Mouse (Mus musculus) kidney, postnatal 36 days (tissue): ENCODE measurements around the gene Dnajb13.

Experiments used
- DNase-seq, 2 experiments: peaks; one replicate each; pipeline ENCODE4 v3.0.0; 2021 to 2022; ENCODE audit warnings: mixed read lengths in 2 of 2

The Dnajb13 gene

GRCm38 (mm10) chr7:100514573-100514972 lies at the start of gene Dnajb13:
TSS of gene Dnajb13 (minus strand) at chr7:100514960.
- no peak for DNase-seq

- no peak for DNase-seq
These were observed 47.3 kb upstream of the Dnajb13 start for GRCm38 (mm10) chr7:100561861-100562587.

GRCm38 (mm10) chr7:100559331-100559730 lies 44.6 kb upstream of the Dnajb13 start:
- no peak for DNase-seq

GRCm38 (mm10) chr7:100557241-100557640 lies 42.5 kb upstream of the Dnajb13 start:
- no peak for DNase-seq

GRCm38 (mm10) chr7:100555431-100555951 lies 40.7 kb upstream of the Dnajb13 start:
- DNase-seq: no peak

GRCm38 (mm10) chr7:100554939-100555338 lies 40.2 kb upstream of the Dnajb13 start:
- DNase-seq: no peak

GRCm38 (mm10) chr7:100550338-100551007 lies 35.7 kb upstream of the Dnajb13 start:
- peak; percentile 38 to 57 for DNase-seq

- no peak for DNase-seq
These were observed 35.0 kb upstream of the Dnajb13 start for GRCm38 (mm10) chr7:100549796-100550195.

GRCm38 (mm10) chr7:100547631-100548030 lies 32.9 kb upstream of the Dnajb13 start:
- DNase-seq: no peak

GRCm38 (mm10) chr7:100544437-100544836 lies 29.7 kb upstream of the Dnajb13 start:
- DNase-seq: peak in 1 of 2 experiments; percentile 36

- DNase-seq: no peak
These were observed 24.8 kb upstream of the Dnajb13 start for GRCm38 (mm10) chr7:100539516-100539915.

- DNase-seq: no peak
These were observed 22.8 kb upstream of the Dnajb13 start for GRCm38 (mm10) chr7:100537519-100537902.

GRCm38 (mm10) chr7:100536804-100537518 lies 22.2 kb upstream of the Dnajb13 start, which contains the start of gene Coa4:
TSS of gene Coa4 (plus strand) at chr7:100537071.
- peak; percentile 91 for DNase-seq

GRCm38 (mm10) chr7:100535831-100536230 lies 21.1 kb upstream of the Dnajb13 start:
- no peak for DNase-seq

- DNase-seq: no peak
These were observed 19.5 kb upstream of the Dnajb13 start for GRCm38 (mm10) chr7:100534216-100534615.

- no peak for DNase-seq
These were observed 18.7 kb upstream of the Dnajb13 start for GRCm38 (mm10) chr7:100533503-100533902.

- no peak for DNase-seq
These were observed 16.0 kb upstream of the Dnajb13 start for GRCm38 (mm10) chr7:100530766-100531165.

- no peak for DNase-seq
These were observed 9.9 kb upstream of the Dnajb13 start for GRCm38 (mm10) chr7:100524669-100525068.

- DNase-seq: no peak
These were observed 7.5 kb upstream of the Dnajb13 start for GRCm38 (mm10) chr7:100522222-100522621.

GRCm38 (mm10) chr7:100520663-100521285 lies 6.0 kb upstream of the Dnajb13 start:
- peak; percentile 67 to 89 for DNase-seq

GRCm38 (mm10) chr7:100520204-100520603 lies 5.4 kb upstream of the Dnajb13 start:
- no peak for DNase-seq

- no peak for DNase-seq
These were observed 3.2 kb downstream of the Dnajb13 start for GRCm38 (mm10) chr7:100511602-100512001.

- DNase-seq: no peak
These were observed 6.1 kb downstream of the Dnajb13 start for GRCm38 (mm10) chr7:100508670-100509069.
